Mouse (Mus musculus) neural tube, embryonic 11.5 days (tissue): ENCODE measurements at regions not wholly inside any gene's neighbourhood (a gene's known extent, or its start where the extent isn't known, plus 50 kb on each side); places are given as distances from the start of the nearest gene placed in this dataset.

Experiments
- ATAC-seq: fragments of 200-750 bp; cut with Nextera tagmentation; 2 replicates; pipeline ENCODE4 v1.8.0; 2017; ENCODE audit warnings: moderate number of reproducible peaks, mild to moderate bottlenecking, moderate TSS enrichment, moderate library complexity; ENCODE audit not compliant: insufficient read depth, low FRiP score, low TSS enrichment
- DNase-seq: peaks from one replicate; pipeline ENCODE4 v3.0.0-alpha.2; 2015; ENCODE audit warnings: low spot score
- H3K27ac ChIP-seq: fragments of 300-500 bp; sonication (generic); 2 replicates; pipeline ENCODE4 v1.5.1; 2014; ENCODE audit warnings: low read depth, mild to moderate bottlenecking, low read length
- H3K27me3 ChIP-seq: fragments of 300-500 bp; sonication (generic); 2 replicates; pipeline ENCODE4 v1.6.1; 2014; ENCODE audit warnings: mild to moderate bottlenecking, low read length, mixed read lengths; ENCODE audit not compliant: control insufficient read depth, insufficient read depth
- H3K36me3 ChIP-seq: fragments of 300-500 bp; sonication (generic); 2 replicates; pipeline ENCODE4 v1.6.1; 2014; ENCODE audit warnings: mild to moderate bottlenecking, low read length, moderate library complexity, mixed read lengths; ENCODE audit not compliant: control insufficient read depth, insufficient read depth
- H3K4me1 ChIP-seq: fragments of 300-500 bp; sonication (generic); 2 replicates; pipeline ENCODE4 v1.6.1; 2014; ENCODE audit warnings: low read length, mixed read lengths; ENCODE audit not compliant: control insufficient read depth, insufficient read depth
- H3K4me2 ChIP-seq: fragments of 300-500 bp; sonication (generic); 2 replicates; pipeline ENCODE4 v1.6.1; 2014; ENCODE audit warnings: low read depth, mild to moderate bottlenecking, moderate library complexity
- H3K4me3 ChIP-seq: fragments of 300-500 bp; sonication (generic); 2 replicates; pipeline ENCODE4 v1.5.1; 2014; ENCODE audit warnings: low read depth, low read length
- H3K9ac ChIP-seq: fragments of 300-500 bp; sonication (generic); 2 replicates; pipeline ENCODE4 v1.6.1; 2014; ENCODE audit warnings: mild to moderate bottlenecking, low read length
- H3K9me3 ChIP-seq: fragments of 300-500 bp; sonication (generic); 2 replicates; pipeline ENCODE4 v1.6.1; 2016; ENCODE audit warnings: low read length; ENCODE audit not compliant: control insufficient read depth
- WGBS: fragments of 180-500 bp; shearing (Covaris S2); extraction: QIAGEN DNeasy Blood & Tissue Kit; methylation state at CpG from one replicate; pipeline ENCODE4 v1.1.7; 2014; 5-methylcytosine and 5-hydroxymethylcytosine counted together

- no peak overlapping the region for H3K27ac ChIP-seq
- no peak overlapping the region for H3K9ac ChIP-seq
- 60% methylated on average over 3 of the region's 3 CpGs for WGBS
- no peaks in the 10 kb centered on the region for H3K4me1 ChIP-seq
- ATAC-seq (no peak), DNase-seq (no peak)
- no peaks in the 10 kb centered on the region for H3K36me3 ChIP-seq
- H3K9me3 ChIP-seq, result no peaks in the 10 kb centered on the region
- H3K4me3 ChIP-seq, result no peak overlapping the region
- H3K27me3 ChIP-seq, result no peaks in the 10 kb centered on the region
- H3K4me2 ChIP-seq, result no peak overlapping the region
These were observed 105.6 kb upstream of the Atxn7l3b start for GRCm38 (mm10) chr10:113034356-113034755.

- Histone ChIP-seq H3K4me2 (no peak overlapping the region), H3K9me3 (no peaks in the 10 kb centered on the region), H3K27ac (no peak overlapping the region), H3K36me3 (no peaks in the 10 kb centered on the region), H3K27me3 (no peaks in the 10 kb centered on the region), H3K4me1 (no peaks in the 10 kb centered on the region), H3K4me3 (no peak overlapping the region), H3K9ac (no peak overlapping the region)
- DNase-seq (no peak), ATAC-seq (no peak)
- WGBS, result 90% methylated on average over 4 of the region's 4 CpGs
These were observed 104.1 kb upstream of the Atxn7l3b start for GRCm38 (mm10) chr10:113032870-113033269.

- no peak for DNase-seq
- Histone ChIP-seq H3K4me2 (no peak overlapping the region), H3K9ac (no peak overlapping the region), H3K4me3 (no peak overlapping the region), H3K9me3 (no peaks in the 10 kb centered on the region), H3K27ac (no peak overlapping the region), H3K27me3 (no peaks in the 10 kb centered on the region), H3K36me3 (no peaks in the 10 kb centered on the region), H3K4me1 (no peaks in the 10 kb centered on the region)
- no peak for ATAC-seq
- 14% methylated on average over 5 of the region's 5 CpGs for WGBS
These were observed 98.5 kb upstream of the Atxn7l3b start for GRCm38 (mm10) chr10:113027300-113027699.

- Histone ChIP-seq H3K4me3 (no peak overlapping the region), H3K4me1 (no peaks in the 10 kb centered on the region), H3K9me3 (no peaks in the 10 kb centered on the region), H3K27me3 (no peaks in the 10 kb centered on the region), H3K4me2 (no peak overlapping the region), H3K9ac (no peak overlapping the region), H3K36me3 (no peaks in the 10 kb centered on the region), H3K27ac (no peak overlapping the region)
- WGBS, result 84% methylated on average over 1 of the region's 1 CpGs
- ATAC-seq (no peak), DNase-seq (no peak)
These were observed 95.8 kb upstream of the Atxn7l3b start for GRCm38 (mm10) chr10:113024633-113025032.

- peak; percentile 18 for DNase-seq
- ATAC-seq, result peak; percentile 29; the same call in 1 of the 2 replicates
- WGBS, result 25% methylated on average over 3 of the region's 3 CpGs
These were observed 80.3 kb upstream of the Atxn7l3b start for GRCm38 (mm10) chr10:113009124-113009523.

GRCm38 (mm10) chr10:112990720-112991119, 61.9 kb upstream of the Atxn7l3b start:
- no peak for DNase-seq
- no peaks in the 10 kb centered on the region for H3K4me1 ChIP-seq
- 74% methylated on average over 4 of the region's 4 CpGs for WGBS

More at GRCm38 (mm10) chr10:113009124-113009523, 80.3 kb upstream of the Atxn7l3b start:
- Histone ChIP-seq H3K27me3 (no peaks in the 10 kb centered on the region), H3K27ac (no peak overlapping the region), H3K9ac (no peak overlapping the region), H3K4me1 (peaks cover 4% of the 10 kb centered on the region; the same call in 1 of the 2 replicates), H3K4me2 (no peak overlapping the region), H3K36me3 (no peaks in the 10 kb centered on the region), H3K4me3 (no peak overlapping the region), H3K9me3 (no peaks in the 10 kb centered on the region)

GRCm38 (mm10) chr10:112982697-112983096, 53.9 kb upstream of the Atxn7l3b start:
- DNase-seq, result no peak
- no peak for ATAC-seq
- Histone ChIP-seq H3K4me3 (no peak overlapping the region), H3K4me2 (no peak overlapping the region), H3K9ac (no peak overlapping the region), H3K27ac (no peak overlapping the region), H3K9me3 (no peaks in the 10 kb centered on the region), H3K4me1 (no peaks in the 10 kb centered on the region), H3K27me3 (no peaks in the 10 kb centered on the region), H3K36me3 (no peaks in the 10 kb centered on the region)
- WGBS, result 87% methylated on average over 1 of the region's 1 CpGs

More at GRCm38 (mm10) chr10:112990720-112991119, 61.9 kb upstream of the Atxn7l3b start:
- H3K4me3 ChIP-seq, result no peak overlapping the region
- ATAC-seq, result no peak
- no peaks in the 10 kb centered on the region for H3K27me3 ChIP-seq
- no peak overlapping the region for H3K27ac ChIP-seq
- no peak overlapping the region for H3K9ac ChIP-seq
- no peak overlapping the region for H3K4me2 ChIP-seq
- no peaks in the 10 kb centered on the region for H3K9me3 ChIP-seq
- H3K36me3 ChIP-seq, result no peaks in the 10 kb centered on the region
